In genomic region chr9:61877373-61878112, GRCm38 (mm10) we compare ENCODE assay signal across 9 mouse cellular contexts. TPM values are rescaled to one million over a fixed set of nuclear protein-coding genes. Genes with fewer than 3 reads are reported as not detected.
DNase-seq lines count a peak whose midpoint lies in the region; ATAC-seq and TF ChIP-seq lines count a peak whose summit lies in the region.
"Had no signal": no experiment of that assay in that cellular context is flagged by ENCODE, and none has a peak within 500 bp of the region (broad histone marks: within the 10 kb centered on the region; RNA-seq: fewer than 3 reads in every experiment).

No protein-coding gene starts in this region.

- H3K4me3 ChIP-seq in neural tube, embryonic 11.5 days (ENCODE audit: low read depth, low read length) = no peak overlapping the region
- no peak overlapping the region for H3K4me3 ChIP-seq in kidney, embryonic 15.5 days (replicated peaks)
- H3K4me3 ChIP-seq in neural tube, embryonic 14.5 days (ENCODE audit: low read depth, low read length) = no peak overlapping the region
- H3K4me3 ChIP-seq in left cerebral cortex, adult 2 months = no peak overlapping the region
- H3K4me3 ChIP-seq: liver, embryonic 15.5 days had no signal

- peak; percentile 23 for DNase-seq in adrenal gland, postnatal 10 days
- no peak for DNase-seq in adrenal gland, postnatal 25 days
- peak; percentile 64 for DNase-seq in neural tube, embryonic 11.5 days (ENCODE audit: low spot score)
- DNase-seq in neural tube, embryonic 10.5 days (ENCODE audit: extremely low spot score, low spot score) = no peak
- DNase-seq in urinary bladder, postnatal 14 days (ENCODE audit: low spot score) = no peak
- DNase-seq in left cerebral cortex, adult 2 months (ENCODE audit: extremely low spot score in 1 of 2, low spot score in 2 of 2) = no peak

- H3K9ac ChIP-seq in neural tube, embryonic 11.5 days (ENCODE audit: low read length) = no peak overlapping the region
- no peak overlapping the region for H3K9ac ChIP-seq in kidney, embryonic 15.5 days
- H3K9ac ChIP-seq in neural tube, embryonic 14.5 days (replicated peaks; ENCODE audit: low read depth, low read length) = no peak overlapping the region
- H3K9ac ChIP-seq: liver, embryonic 15.5 days had no signal

- no peaks in the 10 kb centered on the region for H3K27me3 ChIP-seq in neural tube, embryonic 11.5 days (ENCODE audit: control insufficient read depth, insufficient read depth, low read length)
- peaks cover 31% of the 10 kb centered on the region for H3K27me3 ChIP-seq in kidney, embryonic 15.5 days
- H3K27me3 ChIP-seq in neural tube, embryonic 14.5 days (ENCODE audit: control insufficient read depth, insufficient read depth, low read length) = no peaks in the 10 kb centered on the region

- intact Hi-C loops in left cerebral cortex, adult 2 months (cut with DNase I) = no loop called here

- ATAC-seq in neural tube, embryonic 11.5 days (ENCODE audit: insufficient read depth, low FRiP score, low TSS enrichment) = peak; percentile 35; the same call in 1 of the 2 replicates
- no peak for ATAC-seq in kidney, embryonic 15.5 days (replicated peaks; ENCODE audit: low FRiP score)
- peak; percentile 72; the same call in 1 of the 2 replicates for ATAC-seq in neural tube, embryonic 14.5 days (ENCODE audit: low read depth)

- H3K27ac ChIP-seq in neural tube, embryonic 11.5 days (ENCODE audit: low read depth, low read length) = peak overlapping the region; percentile 35; the same call in 1 of the 2 replicates
- no peak overlapping the region for H3K27ac ChIP-seq in kidney, embryonic 15.5 days
- H3K27ac ChIP-seq in neural tube, embryonic 14.5 days (ENCODE audit: low read depth, low read length) = no peak overlapping the region
- H3K27ac ChIP-seq in left cerebral cortex, adult 2 months = no peak overlapping the region
- H3K27ac ChIP-seq: liver, embryonic 15.5 days had no signal

- H3K36me3 ChIP-seq in neural tube, embryonic 11.5 days (ENCODE audit: control insufficient read depth, insufficient read depth, low read length) = no peaks in the 10 kb centered on the region
- H3K36me3 ChIP-seq in kidney, embryonic 15.5 days = no peaks in the 10 kb centered on the region
- H3K36me3 ChIP-seq in neural tube, embryonic 14.5 days (ENCODE audit: control insufficient read depth, insufficient read depth, low read length) = no peaks in the 10 kb centered on the region
- H3K36me3 ChIP-seq: liver, embryonic 15.5 days had no signal

- peaks cover 28% of the 10 kb centered on the region for H3K4me1 ChIP-seq in neural tube, embryonic 11.5 days (ENCODE audit: control insufficient read depth, insufficient read depth, low read length)
- peaks cover 38% of the 10 kb centered on the region for H3K4me1 ChIP-seq in kidney, embryonic 15.5 days
- peaks cover 40% of the 10 kb centered on the region for H3K4me1 ChIP-seq in neural tube, embryonic 14.5 days (ENCODE audit: control insufficient read depth, insufficient read depth, low read length)

- no peaks in the 10 kb centered on the region for H3K9me3 ChIP-seq in neural tube, embryonic 11.5 days (ENCODE audit: control insufficient read depth, low read length)
- H3K9me3 ChIP-seq in kidney, embryonic 15.5 days (replicated peaks) = no peaks in the 10 kb centered on the region
- no peaks in the 10 kb centered on the region for H3K9me3 ChIP-seq in neural tube, embryonic 14.5 days (ENCODE audit: control insufficient read depth, low read length)
- H3K9me3 ChIP-seq: liver, embryonic 15.5 days had no signal

- WGBS in neural tube, embryonic 11.5 days = 18% methylated on average over 22 of the region's 22 CpGs
- WGBS in kidney, embryonic 15.5 days = 9% methylated on average over 22 of the region's 22 CpGs
- WGBS in neural tube, embryonic 14.5 days = 9% methylated on average over 22 of the region's 22 CpGs

- 0 out of 2 replicates have a peak overlapping the region, but pooled peaks have one; percentile 7 for H3K4me2 ChIP-seq in neural tube, embryonic 11.5 days (ENCODE audit: low read depth)
- H3K4me2 ChIP-seq in kidney, embryonic 15.5 days = peak overlapping the region; percentile 10; the same call in 1 of the 2 replicates
- no peak overlapping the region for H3K4me2 ChIP-seq in neural tube, embryonic 14.5 days (ENCODE audit: low read depth, low read length)
- H3K4me2 ChIP-seq: liver, embryonic 15.5 days had no signal

- no peak; the same call in 1 of the 2 replicates for TF ChIP-seq CTCF in left cerebral cortex, adult 2 months (IDR thresholded peaks at IDR 0.05)

RNA-seq across cellular contexts. Expression of gene Rplp1, which starts 36.8 kb away (rescaled TPM):
- 1,000 to 10,000 TPM; 2,187 to 2,232 TPM for total RNA-seq in adrenal gland, postnatal 10 days (2021)
- total RNA-seq in adrenal gland, postnatal 25 days (2021) = 1,828 and 1,881 TPM in 2 replicates
- polyA plus RNA-seq in neural tube, embryonic 11.5 days (2014; fragmentation: Nextera tagmentation; extraction: Ambion mirVana) = 1,074 and 1,150 TPM in 2 replicates
- polyA plus RNA-seq in kidney, embryonic 15.5 days (2015; fragmentation: Nextera tagmentation; extraction: Ambion mirVana) = 1,379 and 1,393 TPM in 2 replicates
- polyA plus RNA-seq in neural tube, embryonic 14.5 days (2014; fragmentation: Nextera tagmentation; extraction: Ambion mirVana) = 964 and 1,031 TPM in 2 replicates
- 1,000 to 10,000 TPM; 1,334 to 1,440 TPM for total RNA-seq in left cerebral cortex, adult 2 months (2021)

Comparison
In these comparisons a context has a peak if more than half of its experiments do, and no peak if none do; other contexts are left out.
1. DNase-seq: peak in adrenal gland, postnatal 10 days (single experiment) and neural tube, embryonic 11.5 days (single experiment); none in adrenal gland, postnatal 25 days (single experiment), neural tube, embryonic 10.5 days (single experiment), urinary bladder, postnatal 14 days (single experiment) and left cerebral cortex, adult 2 months (0 of 2).